In the genomic region with DNA sequence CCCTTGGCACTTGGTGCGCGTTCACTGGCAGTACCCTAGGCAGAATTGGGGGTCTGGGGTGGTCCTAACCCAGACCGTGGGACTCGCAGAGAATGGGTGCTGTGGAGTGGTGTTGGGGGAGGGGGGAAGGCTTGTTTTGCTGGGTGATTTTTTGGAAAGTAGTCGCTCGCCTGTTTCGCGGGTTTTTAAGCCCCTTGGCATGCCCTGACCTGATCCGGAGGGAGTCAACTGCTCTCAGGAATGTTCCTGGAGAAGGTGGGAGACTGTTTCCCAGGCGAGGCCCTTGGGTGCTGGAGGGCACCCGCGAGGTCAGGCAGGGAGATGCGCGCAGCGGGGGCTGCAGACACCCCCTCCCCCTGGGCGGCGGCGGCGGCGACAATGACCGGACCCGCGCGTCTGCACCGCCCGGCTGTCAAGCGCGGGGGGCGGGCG, we compare ENCODE assay signal across 8 mouse cellular contexts. TPM values are rescaled to one million over a fixed set of nuclear protein-coding genes. Genes with fewer than 3 reads are reported as not detected.
DNase-seq lines count a peak whose midpoint lies in the region; ATAC-seq and TF ChIP-seq lines count a peak whose summit lies in the region.

Gene Ntn4 (plus strand): TSS at position 161 of the 432 bp plus-strand sequence.

- intact Hi-C loops in heart, postnatal 14 days (cut with DNase I): loop anchor here (5.0 kb wide), 1 partner anchor 62 kb away; no protein-coding TSS in a partner anchor

- peak within 1 kb of the TSS; percentile 64 for H3K9ac ChIP-seq in lung, postnatal 0 days (replicated peaks; ENCODE audit: low read depth)
- peak within 1 kb of the TSS; percentile 82 for H3K9ac ChIP-seq in embryonic facial prominence, embryonic 13.5 days

- H3K4me3 ChIP-seq in lung, postnatal 0 days (ENCODE audit: low read depth, low read length): peak within 1 kb of the TSS; percentile 73
- H3K4me3 ChIP-seq in embryonic facial prominence, embryonic 13.5 days: peak within 1 kb of the TSS; percentile 76

- 0 out of 2 replicates have a peak, but pooled peaks cover 9% of the 10 kb centered on the region for H3K27me3 ChIP-seq in lung, postnatal 0 days (replicated peaks; ENCODE audit: insufficient read depth, low read length)
- H3K27me3 ChIP-seq in embryonic facial prominence, embryonic 13.5 days: peaks cover 40% of the 10 kb centered on the region

- no peaks in the 10 kb centered on the region for H3K36me3 ChIP-seq in lung, postnatal 0 days (ENCODE audit: insufficient read depth, low read length)
- no peaks in the 10 kb centered on the region for H3K36me3 ChIP-seq in embryonic facial prominence, embryonic 13.5 days

- TF ChIP-seq EP300 in lung, postnatal 0 days (IDR thresholded peaks at IDR 0.05): no peak

- peak; percentile 43; the same call in 1 of the 2 replicates for ATAC-seq in lung, postnatal 0 days
- no peak; the same call in 1 of the 2 replicates for ATAC-seq in embryonic facial prominence, embryonic 13.5 days (ENCODE audit: insufficient number of reproducible peaks, insufficient read depth, low FRiP score, low TSS enrichment, low read depth)
- no peak for ATAC-seq in megakaryocyte-erythroid progenitor cell, adult 5-6 weeks (replicated peaks; ENCODE audit: low FRiP score, low TSS enrichment, poor library complexity, severe bottlenecking)
- no peak for ATAC-seq in activated CD4-positive, CD25-positive, alpha-beta regulatory T cell, adult 4 months

- H3K4me2 ChIP-seq in lung, postnatal 0 days (replicated peaks; ENCODE audit: low read depth, low read length): peak within 1 kb of the TSS; percentile 99
- H3K4me2 ChIP-seq in embryonic facial prominence, embryonic 13.5 days: peak within 1 kb of the TSS; percentile 99

- H3K9me3 ChIP-seq in lung, postnatal 0 days (ENCODE audit: low read length): no peaks in the 10 kb centered on the region
- H3K9me3 ChIP-seq in embryonic facial prominence, embryonic 13.5 days: no peaks in the 10 kb centered on the region

- H3K27ac ChIP-seq in lung, postnatal 0 days (ENCODE audit: low read length): no peak within 1 kb of the TSS; the same call in 1 of the 2 replicates
- H3K27ac ChIP-seq in embryonic facial prominence, embryonic 13.5 days: peak within 1 kb of the TSS; percentile 39; the same call in 1 of the 2 replicates

- no peak for TF ChIP-seq CTCF in lung, postnatal 0 days (IDR thresholded peaks at IDR 0.05)

- peaks cover 7% of the 10 kb centered on the region; the same call in 1 of the 2 replicates for H3K4me1 ChIP-seq in lung, postnatal 0 days (ENCODE audit: insufficient read depth, low read depth, low read length)
- peaks cover 18% of the 10 kb centered on the region for H3K4me1 ChIP-seq in embryonic facial prominence, embryonic 13.5 days

- DNase-seq in lung, postnatal 0 days (ENCODE audit: low spot score): no peak
- DNase-seq in lung, postnatal 4 days: no peak
- no peak for DNase-seq in heart, postnatal 14 days
- DNase-seq in spleen, postnatal 4 days (ENCODE audit: low spot score in 2 of 2): no peak
- no peak for DNase-seq in T-cell, adult 2 months (ENCODE audit: low spot score)

- WGBS in lung, postnatal 0 days: 7% methylated on average over 15 of the region's 30 CpGs
- WGBS in embryonic facial prominence, embryonic 13.5 days: 6% methylated on average over 15 of the region's 30 CpGs

RNA-seq across cellular contexts. Expression of gene Ntn4, which starts in this region (rescaled TPM):
- polyA plus RNA-seq in lung, postnatal 0 days (2015; fragmentation: Nextera tagmentation; extraction: Ambion mirVana): 1.3 and 1.4 TPM in 2 replicates
- polyA plus RNA-seq in embryonic facial prominence, embryonic 13.5 days (2015; fragmentation: Nextera tagmentation; extraction: Ambion mirVana): 0.87 and 1.2 TPM in 2 replicates
- total RNA-seq in heart, postnatal 14 days (2021): 10 to 100 TPM; 18.0 to 18.4 TPM
- 14.0 and 14.9 TPM in 2 replicates for total RNA-seq in megakaryocyte-erythroid progenitor cell, adult 5-6 weeks (2014; fragmentation: Nextera tagmentation)
- total RNA-seq in megakaryocyte-erythroid progenitor cell, adult 5-6 weeks (2017): 8.7 and 24.8 TPM in 2 replicates
- 1 to 10 TPM in 1 of 2 experiments, under 1 TPM in 1; 0.24 to 1.4 TPM for polyA plus RNA-seq in activated CD4-positive, CD25-positive, alpha-beta regulatory T cell, adult 4 months (2017; shearing (Covaris generic))
